Mouse (Mus musculus) stomach, embryonic 16.5 days (tissue): ENCODE results near the gene AW822073. TPM values are rescaled to one million over a fixed set of nuclear protein-coding genes. Genes with fewer than 3 reads are reported as not detected.
"Not testable (repeated sequence)": the region's sequence is repeated elsewhere in the genome, so short reads cannot be mapped to it uniquely, and the experiment has no call there.

ENCODE experiments used
- ATAC-seq: fragments of 200-750 bp; cut with Nextera tagmentation; 2 replicates; pipeline ENCODE4 v1.8.0; 2017; ENCODE audit warnings: moderate number of reproducible peaks, moderate TSS enrichment; ENCODE audit not compliant: insufficient read depth, low FRiP score
- H3K27ac ChIP-seq: fragments of 300-500 bp; sonication (generic); 2 replicates; pipeline ENCODE4 v1.5.1; 2014; ENCODE audit warnings: low read length
- H3K27me3 ChIP-seq: fragments of 300-500 bp; sonication (generic); 2 replicates; pipeline ENCODE4 v1.6.1; 2014; ENCODE audit warnings: low read length, control low read depth, mixed read lengths; ENCODE audit not compliant: control insufficient read depth, insufficient read depth
- H3K36me3 ChIP-seq: fragments of 300-500 bp; sonication (generic); 2 replicates; pipeline ENCODE4 v1.6.1; 2014; ENCODE audit warnings: low read length; ENCODE audit not compliant: control insufficient read depth, insufficient read depth
- H3K4me1 ChIP-seq: fragments of 300-500 bp; sonication (generic); 2 replicates; pipeline ENCODE4 v1.6.1; 2014; ENCODE audit warnings: low read length, control low read depth, mixed read lengths; ENCODE audit not compliant: control insufficient read depth, insufficient read depth
- H3K4me2 ChIP-seq: fragments of 300-500 bp; sonication (generic); 2 replicates; pipeline ENCODE4 v1.6.1; 2014; ENCODE audit warnings: low read depth, low read length, mixed read lengths
- H3K4me3 ChIP-seq: fragments of 300-500 bp; sonication (generic); replicated peaks from 2 replicates; pipeline ENCODE4 v1.5.1; 2014; ENCODE audit warnings: mild to moderate bottlenecking, low read length
- H3K9ac ChIP-seq: fragments of 300-500 bp; sonication (generic); 2 replicates; pipeline ENCODE4 v1.6.1; 2014; ENCODE audit warnings: low read length
- H3K9me3 ChIP-seq: fragments of 300-500 bp; sonication (generic); replicated peaks from 2 replicates; pipeline ENCODE4 v1.6.1; 2016; ENCODE audit warnings: low read length, control low read depth; ENCODE audit not compliant: control insufficient read depth
- WGBS: fragments of 180-500 bp; shearing (Covaris S2); extraction: QIAGEN DNeasy Blood & Tissue Kit; methylation state at CpG from one replicate; pipeline ENCODE4 v1.1.7; 2014; 5-methylcytosine and 5-hydroxymethylcytosine counted together
- polyA plus RNA-seq: library from polyadenylated mRNA; unstranded; fragments of >200 nt; fragmentation: Nextera tagmentation; extraction: Ambion mirVana; gene quantifications from 2 replicates; pipeline ENCODE4 v1.2.1, GENCODE M21; 2015

The AW822073 gene
- polyA plus RNA-seq, result not detected in 2 replicates

DNA sequence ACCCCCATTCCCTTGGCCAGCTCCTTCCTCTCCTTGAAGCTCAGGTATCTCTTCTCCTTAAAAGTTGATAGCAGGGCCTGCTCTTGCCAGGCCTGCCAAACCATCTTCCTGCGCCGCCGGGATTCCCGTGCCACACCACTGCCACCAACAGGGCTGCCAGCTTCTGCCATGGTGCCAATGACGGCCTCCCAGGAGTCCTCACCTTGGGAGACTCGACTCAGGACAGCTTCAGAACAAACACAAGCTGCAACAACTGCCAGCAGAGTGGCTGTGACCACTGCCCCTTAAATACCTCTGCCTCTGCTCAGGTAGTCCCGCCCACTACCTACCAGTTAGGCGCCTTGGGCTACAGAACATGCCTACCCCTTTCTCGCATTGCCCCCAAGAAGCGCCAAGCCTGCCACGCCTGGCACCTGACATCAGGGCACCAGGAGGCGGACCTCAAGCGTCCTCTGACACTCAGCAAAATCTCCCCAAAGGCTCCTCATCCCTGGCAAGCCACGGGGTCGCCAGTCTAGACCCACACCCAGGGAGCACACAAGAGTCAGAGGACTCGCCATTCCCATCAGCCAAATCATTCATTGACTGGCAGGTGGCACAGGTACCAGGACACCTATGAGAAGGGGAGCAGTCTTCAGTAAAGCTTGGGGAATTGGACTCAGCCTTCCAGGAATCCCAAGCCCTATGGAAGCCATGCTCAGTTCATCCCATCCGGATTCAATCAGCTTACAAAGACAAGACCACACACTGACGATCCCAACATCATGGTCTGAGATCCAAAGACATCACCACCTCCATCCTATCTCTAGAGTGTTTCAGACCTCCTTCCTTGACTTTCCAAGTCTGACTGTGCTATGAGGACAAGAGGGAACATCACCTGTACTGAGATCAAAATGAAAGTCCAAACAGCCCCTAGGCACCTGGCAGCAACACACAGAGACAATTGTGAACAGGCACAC, at the start of gene AW822073:
AW822073 (minus strand) TSS at position 104 of the 959 bp plus-strand sequence.
- H3K9me3 ChIP-seq, H3K27ac ChIP-seq, H3K27me3 ChIP-seq, H3K9ac ChIP-seq, H3K4me3 ChIP-seq, H3K4me1 ChIP-seq, ATAC-seq, H3K4me2 ChIP-seq, H3K36me3 ChIP-seq: not testable (repeated sequence)
- 82% methylated on average over 16 of the region's 18 CpGs for WGBS

DNA sequence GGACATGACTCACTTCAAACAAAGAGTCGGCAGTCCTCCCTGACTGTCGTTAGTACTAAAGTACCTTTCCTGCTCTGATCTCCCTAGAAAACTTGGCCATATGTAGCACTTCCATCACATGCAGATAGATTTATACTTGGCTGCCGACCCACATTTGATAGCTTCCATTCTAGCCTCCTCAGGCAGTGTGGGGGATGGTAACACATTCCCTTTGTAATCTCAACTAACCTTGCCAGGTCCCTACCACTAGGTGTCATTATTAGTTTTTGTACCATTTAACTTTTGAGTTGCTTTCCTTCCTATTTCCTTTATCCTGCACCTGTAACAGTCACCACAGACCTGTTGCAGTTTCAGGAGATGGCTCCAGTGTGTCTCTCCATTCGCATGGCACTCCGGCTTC, 33.7 kb upstream of the AW822073 start:
- H3K27me3 ChIP-seq, result no peaks in the 10 kb centered on the region
- 54% methylated on average over 5 of the region's 5 CpGs for WGBS
- ATAC-seq, result no peak

DNA sequence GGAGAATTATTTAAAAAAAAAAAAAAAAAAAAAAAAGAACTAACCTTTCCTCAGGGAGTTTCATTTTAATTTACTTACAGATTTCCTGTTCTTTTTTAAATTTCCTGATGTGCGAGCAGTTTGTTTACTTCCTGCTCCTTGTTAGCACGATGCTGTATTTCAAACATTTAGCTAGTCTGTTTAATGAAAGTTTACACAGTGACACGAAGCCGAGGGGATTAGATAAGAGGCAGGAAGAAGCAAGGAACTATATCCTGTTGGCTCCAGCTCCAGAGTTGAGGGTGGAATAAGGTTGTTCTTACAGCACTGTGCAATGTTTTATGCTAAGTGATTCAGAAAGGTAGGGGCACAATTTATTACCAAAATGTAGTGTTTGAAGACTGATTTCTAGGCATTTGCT, 31.2 kb upstream of the AW822073 start:
- peak overlapping the region; percentile 68 for H3K4me3 ChIP-seq
- under 1% methylated on average over 4 of the region's 4 CpGs for WGBS

More for the DNA sequence above, 33.7 kb upstream of the AW822073 start:
- Histone ChIP-seq H3K9ac (no peak overlapping the region), H3K4me1 (peaks cover 5% of the 10 kb centered on the region), H3K36me3 (peaks cover 12% of the 10 kb centered on the region; the same call in 1 of the 2 replicates), H3K27ac (no peak overlapping the region), H3K4me2 (no peak overlapping the region), H3K4me3 (no peak overlapping the region), H3K9me3 (no peaks in the 10 kb centered on the region)

DNA sequence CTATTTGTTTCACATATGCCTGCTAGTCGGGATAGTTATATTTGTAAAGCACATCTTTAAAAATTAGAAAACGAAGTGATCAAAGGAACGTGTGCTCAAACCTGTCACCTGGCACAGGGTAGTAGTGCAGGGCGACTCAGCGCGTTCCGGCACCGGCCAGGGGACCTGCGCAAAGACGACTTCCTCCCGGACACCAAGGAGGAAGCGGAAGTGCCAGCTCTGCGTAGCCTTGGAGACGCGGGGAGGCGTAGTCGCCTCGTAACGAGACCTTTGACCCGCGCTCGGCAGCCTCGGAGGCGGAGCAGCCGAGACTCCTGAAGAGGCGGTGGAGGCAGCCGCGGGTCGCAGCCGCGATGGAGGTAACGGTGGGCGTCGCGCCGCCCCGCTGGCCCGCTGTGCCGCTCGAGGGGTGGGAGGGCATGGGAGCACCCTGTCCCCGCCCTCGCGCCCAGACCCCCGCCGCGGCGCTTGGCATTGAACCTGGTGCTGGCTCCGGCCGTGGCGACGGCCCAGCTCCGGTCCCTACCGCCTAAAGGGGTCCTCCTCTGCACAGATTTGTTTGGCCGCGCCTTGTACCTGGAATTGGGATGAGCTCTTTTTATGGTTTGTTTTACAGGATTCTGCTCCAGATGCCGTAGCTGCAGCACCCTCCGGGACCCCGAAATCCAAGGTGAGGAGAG, 30.6 kb upstream of the AW822073 start, which contains the start of gene Gcc2:
Gcc2 (plus strand) TSS at position 285 of the 680 bp plus-strand sequence.
- no peaks in the 10 kb centered on the region for H3K27me3 ChIP-seq
- under 1% methylated on average over 58 of the region's 58 CpGs for WGBS
- peak; percentile 97 for ATAC-seq
- peak within 1 kb of the TSS; percentile 70 for H3K4me2 ChIP-seq
- H3K9me3 ChIP-seq, result no peaks in the 10 kb centered on the region
- H3K36me3 ChIP-seq, result peaks cover 5% of the 10 kb centered on the region; the same call in 1 of the 2 replicates
- H3K9ac ChIP-seq, result peak within 1 kb of the TSS; percentile 83
- peak within 1 kb of the TSS; percentile 80 for H3K27ac ChIP-seq
- peak within 1 kb of the TSS; percentile 68 for H3K4me3 ChIP-seq
- H3K4me1 ChIP-seq, result peaks cover 5% of the 10 kb centered on the region

More for the DNA sequence above, 31.2 kb upstream of the AW822073 start:
- Histone ChIP-seq H3K4me2 (peak overlapping the region; percentile 70), H3K4me1 (peaks cover 5% of the 10 kb centered on the region), H3K27me3 (no peaks in the 10 kb centered on the region), H3K36me3 (peaks cover 8% of the 10 kb centered on the region; the same call in 1 of the 2 replicates), H3K27ac (peak overlapping the region; percentile 80), H3K9ac (peak overlapping the region; percentile 83), H3K9me3 (no peaks in the 10 kb centered on the region)
- no peak for ATAC-seq

DNA sequence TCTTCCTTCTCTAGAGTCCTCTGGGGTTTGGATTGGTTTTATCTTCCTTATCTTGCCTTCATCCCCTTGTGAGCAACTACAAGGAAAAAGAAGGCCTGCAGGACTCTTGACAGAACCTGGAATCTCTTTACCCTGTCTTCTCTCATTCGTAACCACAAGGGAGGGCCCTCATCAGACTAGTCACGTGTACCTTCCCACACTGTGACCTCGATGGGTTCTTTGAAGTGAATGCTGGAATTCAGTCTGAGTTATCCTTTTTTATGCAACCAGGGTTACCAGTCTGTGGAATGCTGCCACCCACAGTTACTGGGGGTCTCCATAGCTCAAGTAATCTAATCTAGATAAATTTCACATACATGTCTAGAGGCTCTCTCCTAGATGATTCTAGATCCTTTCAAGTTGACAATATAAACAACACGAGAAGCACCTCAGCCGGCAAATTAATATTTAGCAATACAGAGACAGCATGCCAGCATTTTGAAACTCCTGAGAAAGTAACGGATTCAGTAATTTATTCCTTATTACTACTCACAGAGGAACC, 30.0 kb upstream of the AW822073 start:
- Histone ChIP-seq H3K4me2 (peak overlapping the region; percentile 70), H3K4me3 (peak overlapping the region; percentile 68), H3K27me3 (no peaks in the 10 kb centered on the region), H3K9ac (peak overlapping the region; percentile 83; the same call in 1 of the 2 replicates), H3K9me3 (no peaks in the 10 kb centered on the region), H3K27ac (no peak overlapping the region), H3K4me1 (peaks cover 5% of the 10 kb centered on the region), H3K36me3 (peaks cover 5% of the 10 kb centered on the region; the same call in 1 of the 2 replicates)
- 29% methylated on average over 6 of the region's 6 CpGs for WGBS
- no peak for ATAC-seq

DNA sequence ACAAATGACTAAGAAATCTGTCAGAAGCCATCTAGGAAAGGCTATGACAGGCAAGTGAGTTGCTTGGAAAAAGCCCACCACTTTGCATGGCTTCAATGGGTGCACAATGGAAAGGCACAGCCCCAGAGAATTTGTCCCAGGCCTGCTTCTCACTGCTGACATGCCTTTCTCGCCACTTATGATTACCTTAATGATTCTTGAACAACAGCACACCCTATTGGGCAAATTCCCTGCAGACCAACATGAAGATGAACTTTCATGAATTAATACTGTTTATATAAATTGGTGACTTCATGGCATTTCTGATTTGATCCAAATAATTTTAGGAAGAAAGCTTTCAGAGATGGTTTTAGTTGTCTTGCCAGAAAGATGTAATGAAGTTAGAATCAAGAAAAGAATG, 24.8 kb upstream of the AW822073 start:
- Histone ChIP-seq H3K9me3 (no peaks in the 10 kb centered on the region), H3K27me3 (no peaks in the 10 kb centered on the region), H3K9ac (no peak overlapping the region), H3K4me2 (no peak overlapping the region), H3K4me3 (no peak overlapping the region), H3K4me1 (peaks cover 3% of the 10 kb centered on the region), H3K36me3 (no peaks in the 10 kb centered on the region), H3K27ac (no peak overlapping the region)
- ATAC-seq, result no peak
- 17% methylated on average over 1 of the region's 1 CpGs for WGBS

DNA sequence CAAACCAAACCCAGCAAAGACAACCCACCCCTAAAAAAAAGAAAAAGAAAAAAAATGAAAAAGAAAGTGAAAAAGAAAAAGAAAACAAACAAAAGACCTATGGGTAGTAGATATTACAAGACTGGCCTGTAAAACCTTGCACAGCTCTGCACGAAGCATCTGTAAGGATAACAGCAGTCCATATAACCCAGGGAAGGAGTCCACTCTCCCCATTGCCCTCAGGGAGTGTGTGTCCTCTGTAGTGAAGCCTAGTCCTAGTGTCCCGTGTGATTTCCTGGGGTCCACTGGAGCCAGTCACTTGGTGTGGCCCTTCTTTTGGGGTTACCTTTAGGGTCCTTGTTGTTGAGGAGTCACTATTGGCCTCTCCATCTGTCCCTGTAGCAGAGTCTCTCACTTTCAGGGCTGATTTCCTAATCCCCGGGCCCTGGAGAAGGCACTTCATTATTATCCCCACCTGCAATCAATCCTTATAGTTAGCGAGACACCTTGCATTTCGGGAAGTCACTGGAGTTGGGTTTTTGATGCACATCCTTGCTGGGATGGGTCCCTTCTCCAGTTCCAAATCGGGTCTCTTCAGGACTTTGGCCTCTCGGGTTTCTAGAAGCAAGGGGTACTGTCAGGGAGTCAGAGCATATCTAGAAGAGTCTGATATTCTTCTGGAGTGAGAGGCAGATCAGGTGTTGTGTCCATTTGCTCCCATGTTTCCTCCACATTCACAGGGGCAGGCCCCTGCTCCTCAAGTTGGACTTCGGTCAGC, 14.4 kb upstream of the AW822073 start:
- 84% methylated on average over 8 of the region's 8 CpGs for WGBS
- ATAC-seq, result peak; percentile 85

DNA sequence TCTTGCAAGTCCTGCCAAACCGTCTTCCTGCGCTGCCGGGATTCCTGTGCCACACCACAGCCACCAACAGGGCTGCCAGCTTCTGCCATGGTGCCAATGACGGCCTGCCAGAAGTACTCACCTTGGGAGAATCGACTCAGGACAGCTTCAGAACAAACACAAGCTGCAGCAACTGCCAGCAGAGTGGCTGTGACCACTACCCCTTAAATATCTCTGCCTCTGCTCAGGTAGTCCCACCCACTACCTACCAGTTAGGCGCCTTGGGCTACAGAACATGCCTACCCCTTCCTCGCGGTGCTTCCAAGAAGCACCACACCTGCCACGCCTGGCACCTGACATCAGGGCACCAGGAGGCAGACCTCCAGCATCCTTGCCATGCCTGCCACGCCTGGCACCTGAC, 11.9 kb upstream of the AW822073 start, which contains the start of gene Gm4981:
Gm4981 (minus strand) TSS at position 89 of the 400 bp plus-strand sequence.
- Histone ChIP-seq H3K4me3 (no peak within 1 kb of the TSS), H3K36me3 (no peaks in the 10 kb centered on the region), H3K9ac (no peak within 1 kb of the TSS), H3K4me1 (no peaks in the 10 kb centered on the region), H3K9me3 (peaks cover 12% of the 10 kb centered on the region), H3K4me2 (no peak within 1 kb of the TSS), H3K27ac (no peak within 1 kb of the TSS), H3K27me3 (no peaks in the 10 kb centered on the region)
- WGBS, result 85% methylated on average over 10 of the region's 10 CpGs
- no peak for ATAC-seq

More for the DNA sequence above, 14.4 kb upstream of the AW822073 start:
- not testable (repeated sequence) for H3K9ac ChIP-seq, H3K4me3 ChIP-seq, H3K4me1 ChIP-seq, H3K9me3 ChIP-seq, H3K36me3 ChIP-seq, H3K27me3 ChIP-seq, H3K27ac ChIP-seq, H3K4me2 ChIP-seq
